Mouse (Mus musculus) adrenal gland, postnatal 10 days (tissue): ENCODE measurements around the gene Cacna1s. TPM values are rescaled to one million over a fixed set of nuclear protein-coding genes. Genes with fewer than 3 reads are reported as not detected.
A peak's percentile ranks its signal among the peaks of the same experiment; 100 is the strongest.

Source experiments
- DNase-seq: peaks from one replicate; pipeline ENCODE4 v3.0.0; 2021; ENCODE audit warnings: mixed read lengths
- total RNA-seq, 2 experiments: library from RNA; stranded (reverse); gene quantifications; 2 replicates each; pipeline ENCODE4 v1.2.3; 2021

The Cacna1s gene
- total RNA-seq, 2 experiments from 2014 or later = 8.6 to 30.5 TPM

DNA sequence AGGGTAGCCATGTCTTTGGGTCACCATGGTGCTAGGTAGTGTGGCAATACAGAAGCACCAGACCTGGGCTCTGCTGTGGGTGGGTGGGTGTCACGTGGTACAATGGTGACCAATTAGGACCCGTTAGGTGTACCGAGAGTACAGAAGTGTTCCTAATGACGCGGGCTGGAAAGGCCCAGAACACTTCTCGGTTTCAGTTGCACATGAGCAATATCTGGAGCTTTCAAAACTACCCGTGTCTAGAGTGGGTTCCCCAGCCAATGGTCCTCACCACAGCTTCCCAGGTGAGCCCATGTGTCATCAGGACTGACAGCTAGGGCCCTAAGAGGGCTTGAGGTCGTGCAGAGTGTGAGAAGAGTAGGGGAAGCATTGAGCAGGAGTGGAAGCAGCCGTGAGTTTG, 64.5 kb downstream of the Cacna1s start:
- no peak for DNase-seq

DNA sequence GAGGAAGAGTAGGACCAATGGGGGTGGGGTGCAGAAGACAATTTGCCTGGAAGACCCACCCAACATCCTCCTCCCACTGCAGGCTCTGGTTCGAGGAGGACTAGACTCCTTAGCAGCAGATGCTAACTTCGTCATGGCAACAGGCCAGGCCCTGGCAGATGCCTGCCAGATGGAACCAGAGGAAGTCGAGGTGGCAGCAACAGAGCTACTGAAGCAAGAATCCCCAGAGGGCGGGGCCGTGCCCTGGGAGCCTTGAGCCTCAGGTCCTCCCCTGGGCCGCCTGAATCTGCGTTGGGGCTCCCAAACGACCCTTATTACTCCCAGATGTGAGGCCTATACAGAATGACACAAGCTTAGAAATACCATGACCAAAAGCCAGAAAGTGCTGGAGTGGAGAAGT, 66.3 kb downstream of the Cacna1s start:
- no peak for DNase-seq

DNA sequence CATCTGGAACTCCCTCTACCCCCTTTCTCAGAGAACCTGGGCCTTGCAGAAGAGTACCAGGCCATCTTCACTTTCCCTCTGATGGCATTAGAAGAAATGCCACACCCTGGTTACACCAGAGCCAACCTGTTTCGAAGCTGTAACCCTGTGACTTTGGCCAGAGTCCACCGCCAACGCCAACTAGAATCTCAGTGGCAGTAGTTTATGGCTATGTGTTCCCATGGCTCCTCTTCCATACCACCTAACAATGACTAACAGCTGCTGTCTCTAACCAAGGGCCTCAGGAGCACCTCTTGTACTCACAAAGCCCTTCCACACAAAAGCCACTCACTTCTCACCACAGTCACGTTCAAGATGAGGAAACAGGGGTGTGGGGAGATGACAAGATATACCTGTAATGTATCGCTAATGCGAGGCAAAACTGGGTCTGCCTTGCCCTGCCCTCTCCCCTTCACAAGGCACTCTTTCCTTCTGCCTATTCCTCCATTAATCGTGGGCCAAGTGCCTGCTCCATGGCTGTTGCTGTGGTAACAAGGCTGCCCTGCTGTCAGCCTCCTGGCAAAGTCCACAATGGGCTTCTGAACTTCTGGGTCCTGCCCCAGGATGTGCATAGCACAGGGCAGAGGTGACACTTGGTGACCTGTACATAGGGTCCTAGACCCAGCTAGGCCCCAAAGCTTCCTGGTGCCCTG, 67.2 kb downstream of the Cacna1s start:
- DNase-seq = no peak

DNA sequence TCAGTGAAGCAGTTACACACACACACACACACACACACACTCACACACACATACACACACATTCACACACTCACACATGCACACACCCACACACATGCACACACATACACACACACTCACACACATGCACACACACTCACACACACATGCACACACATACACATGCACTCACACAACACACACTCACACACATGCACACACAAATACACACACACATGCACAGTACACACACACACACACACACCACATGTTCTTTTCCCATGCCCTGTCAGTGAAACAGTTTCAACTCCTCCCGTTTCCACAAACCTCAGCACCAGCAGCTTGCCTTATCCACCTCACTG, 67.7 kb downstream of the Cacna1s start:
- no peak for DNase-seq

DNA sequence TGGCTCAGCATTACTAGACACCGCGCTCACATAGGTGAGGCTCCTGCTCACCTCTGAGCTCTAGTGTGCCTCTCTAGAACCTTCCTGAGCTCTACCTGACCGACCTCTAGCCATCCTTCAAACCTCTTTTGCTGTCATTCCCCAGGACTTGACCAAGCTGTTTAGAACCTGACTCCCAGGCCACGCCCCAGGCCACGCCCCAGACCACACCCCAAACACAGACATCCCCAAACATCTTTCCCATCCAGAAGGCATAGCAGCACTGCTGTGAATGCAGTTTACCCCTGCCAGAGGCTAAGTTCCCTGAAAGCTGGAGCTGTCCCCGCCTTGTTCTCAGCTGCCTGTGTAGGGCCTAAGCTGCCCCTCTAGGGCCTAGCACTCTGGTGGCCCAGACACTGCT, 68.2 kb downstream of the Cacna1s start:
- no peak for DNase-seq

DNA sequence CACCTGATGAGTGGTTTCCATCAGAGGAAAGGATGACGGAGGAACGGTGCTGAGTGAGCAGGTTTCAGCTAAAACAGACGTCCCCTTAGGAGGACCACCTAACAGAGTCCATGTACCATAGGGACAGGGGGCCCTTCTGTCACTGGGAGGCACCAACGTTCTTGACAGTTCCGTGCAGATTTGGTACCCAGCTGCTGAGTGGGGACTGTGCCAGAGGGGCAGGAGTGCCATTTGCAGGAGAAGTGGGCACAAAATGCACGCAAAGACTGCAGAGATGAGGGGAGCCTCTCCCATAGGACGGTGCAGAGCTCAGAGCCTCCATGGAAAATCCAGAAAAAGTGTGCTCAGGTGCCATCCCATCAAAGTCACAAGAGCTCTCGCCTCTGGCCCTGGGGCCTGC, 69.5 kb downstream of the Cacna1s start:
- no peak for DNase-seq

DNA sequence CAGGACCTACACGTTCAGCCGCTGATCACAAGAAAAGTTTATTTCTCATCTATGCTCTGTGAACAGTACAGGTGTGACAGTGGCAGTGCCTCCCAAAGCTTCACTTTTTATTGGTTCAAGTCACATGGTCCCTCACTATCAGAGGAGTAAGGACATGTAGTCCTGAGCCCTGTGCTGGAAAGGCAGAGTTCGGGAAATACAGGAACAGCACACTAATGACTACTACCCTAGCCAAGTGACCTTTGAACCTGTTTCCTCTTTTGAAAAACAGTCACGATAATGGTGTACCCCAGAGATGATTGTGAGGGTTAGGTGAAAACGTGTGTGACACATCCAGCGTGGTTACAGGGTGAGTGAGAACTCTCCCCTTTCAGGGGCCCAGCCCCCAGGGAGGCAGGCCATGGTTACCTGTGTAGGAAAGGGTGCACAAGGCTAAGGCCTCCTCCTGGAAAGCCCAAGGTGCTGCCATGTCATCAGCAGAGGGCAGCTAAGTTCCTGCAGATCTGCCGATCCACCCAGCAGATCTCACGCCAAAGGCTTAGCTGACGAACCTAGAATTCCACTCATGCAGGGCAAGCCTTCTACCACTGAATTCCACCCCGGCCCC, 73.7 kb downstream of the Cacna1s start:
- no peak for DNase-seq

DNA sequence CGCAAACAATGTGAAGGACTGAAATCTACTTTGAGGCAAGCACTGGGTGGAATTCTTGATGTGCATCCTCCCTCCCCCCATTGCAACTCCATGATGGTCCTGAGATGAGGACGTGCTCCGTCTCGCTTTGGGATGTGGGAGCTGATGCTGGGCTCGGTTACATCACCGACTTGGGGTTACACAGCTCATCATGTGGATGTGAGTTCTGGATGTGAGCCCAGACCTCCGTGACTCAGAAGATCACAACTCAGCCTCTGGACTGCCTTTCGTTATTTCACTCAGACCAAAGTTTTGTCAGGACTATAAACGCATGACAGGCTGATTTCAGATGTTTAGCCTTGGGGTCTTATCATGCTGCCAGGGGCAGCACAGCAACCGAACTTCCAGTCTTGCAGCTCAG, 74.3 kb downstream of the Cacna1s start:
- DNase-seq = peak; percentile 78

DNA sequence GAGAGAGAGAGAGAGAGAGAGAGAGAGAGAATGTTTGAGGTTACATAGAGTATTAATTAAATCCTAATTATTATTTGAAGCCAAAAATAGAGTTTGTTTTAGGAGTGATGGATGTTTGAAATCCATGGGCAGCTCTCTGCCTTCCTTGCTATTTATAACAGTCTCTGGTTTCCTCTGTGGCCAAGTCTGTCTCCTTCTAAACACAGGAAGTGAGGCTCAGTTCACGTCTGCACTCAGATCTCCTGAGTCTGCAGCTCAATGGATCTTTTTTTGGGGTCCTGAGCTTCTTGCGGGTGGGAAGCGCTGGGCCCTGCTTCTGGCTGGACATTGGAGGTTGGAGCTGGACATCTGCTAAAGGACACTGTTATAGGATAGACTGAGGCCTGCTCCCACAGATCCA, 75.3 kb downstream of the Cacna1s start:
- DNase-seq = no peak

DNA sequence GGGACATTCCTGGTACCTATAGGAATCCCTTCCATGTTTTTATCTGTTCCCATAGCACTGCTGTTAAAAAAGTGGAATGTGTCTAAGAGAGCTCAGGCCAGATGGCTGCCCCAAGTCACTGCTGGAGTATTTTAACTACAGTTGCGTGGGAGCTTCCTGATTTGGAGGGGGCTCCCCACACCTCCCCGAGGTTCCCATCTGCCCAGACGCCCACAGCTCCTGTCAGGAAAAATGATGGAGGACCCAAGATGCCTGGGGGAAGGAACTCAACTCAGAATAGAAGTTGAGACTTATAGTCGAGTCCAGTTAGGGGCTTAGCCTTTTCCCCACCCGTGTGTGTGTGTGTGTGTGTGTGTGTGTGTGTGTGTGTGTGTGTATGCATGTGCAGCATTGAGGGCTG, 75.9 kb downstream of the Cacna1s start:
- no peak for DNase-seq

DNA sequence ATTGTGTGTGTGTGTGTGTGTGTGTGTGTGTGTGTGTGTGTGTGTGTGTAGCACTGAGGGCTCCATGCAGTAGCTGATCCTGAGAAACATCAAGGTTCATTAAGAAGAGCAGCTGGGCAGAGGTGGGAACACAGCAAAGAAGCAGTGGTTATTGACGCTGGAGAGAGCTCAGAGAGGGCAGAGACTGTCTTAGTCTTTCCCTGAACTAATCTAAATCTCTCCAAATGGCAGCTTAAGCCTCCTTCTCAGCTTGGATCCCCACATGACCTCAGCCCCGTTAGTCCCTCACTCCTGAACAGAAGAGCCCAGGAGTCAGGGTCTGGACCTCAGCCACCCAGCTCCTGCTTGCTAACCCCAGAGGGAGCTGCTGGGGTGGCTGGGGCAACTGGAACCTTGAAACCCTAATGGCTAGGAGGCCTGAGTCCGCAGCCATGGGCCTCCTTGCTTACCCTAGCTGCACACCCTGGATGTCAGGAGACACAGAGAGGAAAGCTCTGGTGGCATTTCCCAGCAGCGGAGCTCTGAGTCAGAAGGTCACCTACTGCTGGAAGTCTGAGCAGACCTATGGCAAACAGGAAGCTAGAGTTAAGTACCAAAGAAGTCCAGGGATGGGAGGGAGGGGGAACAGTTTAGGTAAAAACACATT, 76.5 kb downstream of the Cacna1s start:
- DNase-seq = no peak

DNA sequence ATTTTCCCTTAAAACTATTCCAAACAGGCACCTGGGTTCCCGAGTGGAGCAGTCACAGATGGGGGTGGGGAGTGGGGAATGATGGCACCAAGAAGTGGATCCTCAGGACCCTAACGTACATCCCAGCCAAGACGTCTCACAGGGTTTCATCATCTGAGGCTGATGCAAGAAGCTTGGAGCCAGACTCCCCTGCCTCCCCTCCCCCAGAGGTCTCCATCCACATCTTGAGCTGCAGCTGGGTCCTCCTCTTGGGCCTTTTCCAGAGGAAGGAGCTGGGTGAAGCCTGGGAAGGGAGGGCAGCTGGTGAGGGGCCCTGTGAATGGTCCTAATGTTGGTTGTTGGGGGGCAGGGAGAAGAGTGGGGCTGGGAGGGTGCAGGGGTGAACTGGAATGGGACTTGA, 77.6 kb downstream of the Cacna1s start:
- no peak for DNase-seq

DNA sequence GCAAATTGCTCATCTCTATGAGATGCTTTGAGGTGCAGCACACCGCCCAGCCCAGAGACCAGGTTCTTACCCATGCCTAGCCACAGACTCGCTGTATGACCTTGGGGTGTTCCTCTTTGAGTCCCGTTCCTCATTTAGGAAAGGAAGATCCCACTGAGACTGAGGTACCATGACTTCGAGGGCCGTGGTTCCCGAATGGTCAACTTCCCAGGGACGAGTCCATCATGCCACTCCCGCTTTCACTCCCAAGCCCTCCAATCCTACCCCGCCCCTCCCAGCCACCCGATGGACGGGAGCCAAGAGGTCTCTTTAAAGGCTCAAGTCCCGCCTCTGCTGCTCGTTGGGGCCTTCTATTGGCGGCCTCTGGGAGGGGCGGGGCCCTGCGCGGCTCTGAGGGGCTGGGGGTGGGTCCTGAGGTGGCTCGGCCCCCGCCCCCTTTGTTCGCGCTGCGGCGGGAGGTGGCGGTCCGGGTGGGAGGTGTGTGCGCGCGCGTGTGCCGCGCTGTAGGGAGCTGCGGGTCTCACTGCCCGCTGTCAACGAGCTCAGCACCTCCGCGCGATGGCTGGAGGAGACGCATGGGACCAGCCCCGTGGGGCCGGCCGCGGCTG, 78.5 kb downstream of the Cacna1s start, which contains the start of gene Kif21b:
TSS of gene Kif21b (plus strand) at position 439 of the 608 bp plus-strand sequence.
- peak; percentile 91 for DNase-seq

DNA sequence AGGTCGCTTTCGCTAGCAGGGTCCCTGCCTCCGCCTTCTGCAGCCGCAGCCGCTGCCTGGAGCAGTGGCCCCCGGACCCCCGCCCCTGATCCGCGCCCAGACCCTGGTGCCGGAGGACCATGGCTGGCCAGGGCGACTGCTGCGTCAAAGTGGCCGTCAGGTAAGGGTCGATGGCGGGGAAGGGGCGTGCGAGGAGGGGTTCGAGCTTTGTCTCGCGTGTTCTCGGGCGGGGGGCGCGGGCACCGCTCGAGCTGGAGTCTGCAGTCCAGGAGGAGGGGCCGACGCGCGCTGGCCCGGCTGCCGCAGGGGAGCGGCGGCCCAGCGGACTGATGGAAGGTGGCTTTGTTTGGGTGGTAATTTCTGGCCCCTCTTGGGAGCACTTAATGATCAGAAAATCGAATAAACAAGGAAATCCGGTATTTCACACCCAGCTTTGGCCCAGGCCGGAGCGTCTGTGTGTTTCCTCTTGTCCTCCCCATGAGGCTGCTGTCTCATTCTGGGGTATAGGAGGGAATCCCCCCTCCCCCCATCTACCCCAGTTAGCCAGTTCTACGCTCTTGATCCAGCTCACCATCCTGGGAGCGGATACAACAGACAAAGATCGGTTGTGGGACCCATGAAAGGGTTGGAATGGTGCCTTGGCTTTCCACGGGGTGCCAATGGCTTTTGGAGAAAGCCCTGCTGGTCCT, 79.2 kb downstream of the Cacna1s start:
- DNase-seq = peak; percentile 35

DNA sequence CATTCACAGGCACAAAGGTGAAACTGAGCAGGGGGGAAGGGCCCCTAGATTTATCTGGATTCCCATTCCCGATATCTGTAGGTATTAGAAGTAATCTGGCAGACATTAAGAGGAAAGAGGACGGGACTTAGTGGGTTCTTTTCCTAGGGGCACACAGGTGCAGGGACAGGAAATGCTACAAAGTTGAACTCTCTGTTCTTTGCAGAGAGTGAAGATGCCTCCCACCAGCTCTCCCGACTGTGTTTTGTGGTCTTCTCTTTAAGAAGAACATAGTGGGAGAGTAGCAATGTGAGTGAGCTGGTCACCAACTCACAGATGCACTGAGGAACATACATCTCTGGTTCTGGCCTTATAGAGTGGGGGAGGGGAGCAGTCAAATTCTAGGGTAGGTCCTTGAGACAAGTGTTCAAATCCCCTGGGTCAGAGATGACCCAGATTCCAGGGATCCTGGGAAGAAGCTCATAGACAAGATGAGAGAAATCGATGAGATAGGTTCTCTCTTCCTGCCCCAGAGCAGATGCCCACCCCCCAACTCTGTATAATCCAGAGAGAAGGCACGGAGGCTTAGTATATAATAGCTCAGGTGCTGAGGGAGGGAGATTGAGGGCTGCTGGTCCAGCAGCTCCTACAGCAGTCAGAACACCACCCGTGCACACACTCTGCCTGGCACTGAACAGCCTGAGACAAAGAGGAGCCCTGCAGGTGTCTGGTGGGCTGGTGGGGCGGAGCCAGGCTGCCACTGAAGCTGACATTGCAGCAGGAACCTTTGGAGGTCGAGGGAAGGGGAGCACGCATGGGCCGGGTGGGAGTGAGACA, 80.0 kb downstream of the Cacna1s start:
- DNase-seq = no peak

DNA sequence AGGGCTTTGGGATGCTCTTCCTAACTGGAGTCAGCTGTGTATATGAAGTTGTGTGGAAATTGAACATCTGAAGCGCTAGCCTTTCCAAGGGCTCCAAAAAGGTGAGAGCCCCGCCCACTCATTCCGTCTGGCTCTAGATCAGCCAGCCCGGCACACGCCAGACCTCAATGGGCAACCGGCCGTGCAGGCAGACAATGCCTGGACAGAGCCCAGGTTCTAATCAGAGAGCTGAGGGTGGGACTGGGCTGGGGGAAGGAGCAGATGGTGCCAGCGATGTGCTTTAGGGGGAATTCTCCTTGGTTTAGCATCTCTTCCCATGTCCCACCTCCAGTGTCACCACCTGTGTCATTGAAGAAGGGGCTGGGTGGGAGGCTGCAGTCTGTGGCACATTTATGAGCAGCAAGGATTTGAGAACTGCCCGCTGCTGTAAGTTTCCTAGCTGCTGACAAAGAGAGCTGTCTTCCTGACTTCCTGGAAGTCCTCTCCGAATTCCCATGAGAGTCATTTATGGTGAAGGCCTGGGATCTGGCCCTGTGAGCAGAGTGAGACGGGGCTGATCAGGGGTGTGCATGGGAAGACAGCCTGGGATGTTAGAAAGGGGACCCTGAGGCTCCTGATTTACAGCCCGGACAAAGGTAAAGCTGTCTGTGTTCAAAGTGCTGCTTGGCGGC, 81.2 kb downstream of the Cacna1s start:
- DNase-seq = no peak

DNA sequence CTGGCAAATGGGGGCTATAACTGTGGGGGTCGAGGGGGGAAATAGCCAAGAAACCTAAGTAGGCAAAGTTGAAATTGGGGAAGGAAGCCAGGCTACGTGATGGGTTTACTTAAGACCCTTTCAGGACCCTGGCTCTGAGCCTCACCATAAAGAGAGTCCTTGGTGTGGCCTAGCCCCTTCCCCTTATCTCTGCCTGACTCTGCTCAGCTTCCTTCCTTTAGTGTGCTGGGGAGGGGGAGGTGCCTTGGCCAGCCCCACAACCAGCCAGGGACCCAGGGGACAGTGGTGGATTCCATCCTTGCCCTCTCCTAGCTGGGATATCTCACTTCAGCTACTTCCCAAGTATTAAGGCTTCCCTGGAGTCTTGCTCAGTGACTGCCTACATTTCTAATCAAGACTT, 82.0 kb downstream of the Cacna1s start:
- DNase-seq = no peak

DNA sequence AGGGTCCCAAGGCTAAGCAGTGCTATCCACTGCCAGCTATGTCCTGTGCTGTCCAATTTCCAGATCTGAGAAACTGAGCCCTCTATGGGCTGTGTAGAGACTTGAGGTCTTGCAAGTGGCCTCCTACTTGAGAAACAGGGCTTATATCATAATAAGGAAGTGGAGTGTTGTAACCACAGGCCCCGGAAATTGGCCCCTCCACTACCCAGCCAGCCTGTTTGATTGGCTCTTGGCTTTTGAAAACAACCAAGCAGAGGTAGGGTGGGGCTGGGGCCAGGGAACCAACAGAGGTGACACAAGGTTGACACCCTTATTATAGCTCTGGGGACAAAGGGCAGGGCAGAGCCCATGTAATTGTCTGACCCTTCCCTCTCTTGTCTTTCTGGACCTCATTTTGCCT, 82.5 kb downstream of the Cacna1s start:
- peak; percentile 11 for DNase-seq

DNA sequence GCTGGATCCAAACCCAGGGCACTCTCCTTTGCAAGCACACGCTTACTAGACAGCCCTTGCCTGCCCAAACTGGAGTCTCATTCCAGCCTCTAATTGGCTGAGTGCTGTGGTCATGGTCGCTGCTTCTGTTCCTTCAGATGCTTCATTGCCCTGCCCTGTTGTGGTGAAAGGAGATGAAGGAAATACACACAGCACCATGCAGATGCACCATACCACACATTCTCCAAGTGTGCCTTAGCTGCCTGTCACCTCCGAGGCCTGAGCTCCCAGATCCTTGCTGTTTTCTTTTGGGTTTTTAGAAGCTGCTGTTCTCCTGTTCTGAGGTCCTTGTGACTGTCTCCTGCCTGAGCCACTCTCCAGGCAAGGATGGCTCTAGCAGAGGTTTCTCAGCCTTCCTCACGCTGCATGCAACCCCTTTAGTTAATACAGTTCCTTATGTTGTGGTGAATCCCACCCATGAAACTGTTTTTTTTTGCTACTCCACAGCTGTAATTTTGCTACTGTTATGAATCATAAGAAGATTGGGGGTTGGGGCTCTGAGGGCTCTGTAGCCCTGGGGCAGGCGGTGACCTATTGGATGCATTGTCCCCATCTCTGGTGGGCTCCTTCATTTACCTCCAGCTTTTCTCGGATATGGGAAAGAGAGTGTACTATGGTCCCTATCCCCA, 83.4 kb downstream of the Cacna1s start:
- DNase-seq = no peak

DNA sequence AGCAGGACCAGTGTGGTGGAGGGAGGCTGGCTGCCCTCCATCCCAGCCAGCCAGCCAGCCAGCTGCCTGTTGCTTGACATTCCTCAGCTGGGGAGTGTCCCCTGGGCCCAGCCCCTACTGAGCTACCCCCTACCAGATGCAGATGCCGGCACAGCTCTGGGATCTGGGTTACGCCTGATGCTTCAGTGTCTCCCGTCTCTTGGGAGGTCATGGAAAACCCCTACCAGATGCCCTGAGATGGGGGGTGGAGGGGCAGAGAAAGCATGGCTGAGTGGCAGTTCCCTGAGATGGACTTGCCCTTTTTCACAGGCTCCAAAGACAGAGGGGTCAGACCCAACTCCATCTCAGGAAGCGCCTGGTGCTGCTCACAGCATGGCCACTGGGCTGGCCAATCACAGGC, 84.0 kb downstream of the Cacna1s start:
- DNase-seq = no peak

DNA sequence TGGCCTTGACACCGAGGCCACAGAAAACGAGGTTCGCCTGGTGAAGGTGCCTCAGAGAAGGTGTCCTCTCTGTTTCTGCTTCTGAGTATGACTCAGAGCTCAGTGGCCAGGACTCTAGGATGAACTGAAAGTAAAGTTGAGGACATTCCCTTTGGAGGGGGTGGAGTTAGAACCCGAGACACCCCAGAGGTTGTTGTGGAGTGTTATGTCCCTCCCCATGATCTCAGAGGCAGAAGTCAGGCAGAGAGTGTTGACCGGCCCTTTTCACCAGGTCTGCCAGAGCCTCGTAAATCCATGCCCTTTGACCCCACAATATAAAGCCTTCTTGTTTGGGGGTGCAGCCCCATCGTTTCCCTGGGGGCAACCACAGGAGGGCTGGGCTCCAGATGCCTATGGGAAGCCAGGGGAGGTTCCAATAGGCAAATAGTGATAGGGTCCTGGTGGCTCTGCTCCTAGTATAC, 84.6 kb downstream of the Cacna1s start:
- DNase-seq = no peak
